Mouse (Mus musculus) stomach, embryonic 15.5 days (tissue): ENCODE results near the gene Med13l. TPM values are rescaled to one million over a fixed set of nuclear protein-coding genes. Genes with fewer than 3 reads are reported as not detected.

Source experiments
- ATAC-seq: fragments of 200-750 bp; cut with Nextera tagmentation; 2 replicates; pipeline ENCODE4 v1.8.0; 2017; ENCODE audit warnings: low read depth, moderate number of reproducible peaks, moderate TSS enrichment; ENCODE audit not compliant: insufficient read depth, low FRiP score
- H3K27ac ChIP-seq: fragments of 300-500 bp; sonication (generic); 2 replicates; pipeline ENCODE4 v1.5.1; 2015; ENCODE audit warnings: mild to moderate bottlenecking, inconsistent platforms
- H3K27me3 ChIP-seq: fragments of 300-500 bp; sonication (generic); replicated peaks from 2 replicates; pipeline ENCODE4 v1.6.1; 2015; ENCODE audit warnings: inconsistent platforms
- H3K36me3 ChIP-seq: fragments of 300-500 bp; sonication (generic); 2 replicates; pipeline ENCODE4 v1.6.1; 2015; ENCODE audit warnings: inconsistent platforms
- H3K4me1 ChIP-seq: fragments of 300-500 bp; sonication (generic); 2 replicates; pipeline ENCODE4 v1.6.1; 2015; ENCODE audit warnings: inconsistent platforms
- H3K4me2 ChIP-seq: fragments of 300-500 bp; sonication (generic); 2 replicates; pipeline ENCODE4 v1.6.1; 2015; ENCODE audit warnings: mild to moderate bottlenecking, inconsistent platforms
- H3K4me3 ChIP-seq: fragments of 300-500 bp; sonication (generic); replicated peaks from 2 replicates; pipeline ENCODE4 v1.5.1; 2015; ENCODE audit warnings: inconsistent platforms
- H3K9ac ChIP-seq: fragments of 300-500 bp; sonication (generic); 2 replicates; pipeline ENCODE4 v1.6.1; 2015; ENCODE audit warnings: inconsistent platforms
- H3K9me3 ChIP-seq: fragments of 300-500 bp; sonication (generic); 2 replicates; pipeline ENCODE4 v1.6.1; 2016; ENCODE audit warnings: inconsistent platforms
- WGBS: fragments of 180-500 bp; shearing (Covaris S2); methylation state at CpG from one replicate; pipeline ENCODE4 v1.1.7; 2015; 5-methylcytosine and 5-hydroxymethylcytosine counted together
- polyA plus RNA-seq: library from polyadenylated mRNA; unstranded; fragments of >200 nt; fragmentation: Nextera tagmentation; extraction: Ambion mirVana; gene quantifications from 2 replicates; pipeline ENCODE4 v1.2.1, GENCODE M21; 2015

Gene Med13l
- polyA plus RNA-seq, 1 experiment from 2014 or later: 11.5 TPM

DNA sequence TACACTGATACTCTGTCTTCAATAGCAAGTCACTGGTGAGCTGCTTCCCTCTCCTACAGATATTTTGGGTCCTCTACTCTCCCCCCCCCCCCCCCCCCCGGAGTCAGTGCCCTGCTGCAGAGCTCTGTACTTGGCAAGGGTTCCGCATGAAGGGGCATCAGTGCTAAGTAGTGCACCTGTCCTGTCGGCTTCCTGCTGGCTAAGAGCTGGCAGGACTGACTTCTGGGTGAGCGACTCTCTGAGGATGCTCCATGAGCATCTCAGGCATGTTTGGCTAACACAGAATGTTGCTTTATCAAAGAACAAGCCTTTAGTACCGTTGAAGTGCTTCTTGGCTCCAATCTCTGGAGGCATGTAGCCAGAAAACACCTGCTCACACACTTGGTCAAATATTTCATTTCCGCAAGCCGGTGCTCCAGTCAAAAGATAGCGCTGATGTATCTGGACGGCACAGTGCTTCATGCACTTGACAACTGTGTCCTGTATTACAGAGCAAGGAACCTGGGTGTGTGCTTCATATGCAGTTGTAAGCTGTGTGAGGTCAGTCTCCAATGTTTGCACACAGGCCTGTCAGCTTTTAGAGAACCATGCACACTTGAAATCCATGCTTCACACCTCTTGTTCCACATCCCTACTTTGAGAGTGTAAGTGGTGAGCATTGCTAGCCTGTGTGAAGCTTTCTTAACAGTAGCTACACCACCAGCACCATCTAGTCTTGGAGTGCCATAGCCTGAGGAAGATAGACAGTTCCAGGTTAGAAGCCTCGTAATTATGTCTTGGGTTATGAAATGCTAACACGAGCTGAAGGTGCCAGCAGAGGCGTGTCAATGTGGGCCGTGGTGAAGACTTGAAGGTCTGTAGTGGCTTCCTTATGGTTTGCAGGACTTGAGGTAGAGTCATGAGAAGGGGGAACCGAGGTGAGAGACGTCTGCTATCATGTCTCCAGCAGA is 128.7 kb downstream of the Med13l start:
- 69% methylated on average over 14 of the region's 15 CpGs for WGBS
- H3K27me3 ChIP-seq: no peaks in the 10 kb centered on the region
- no peak overlapping the region for H3K27ac ChIP-seq
- ATAC-seq: no peak
- H3K4me3 ChIP-seq: no peak overlapping the region
- H3K9me3 ChIP-seq: no peaks in the 10 kb centered on the region
- H3K4me1 ChIP-seq: peaks cover 16% of the 10 kb centered on the region; the same call in 1 of the 2 replicates
- no peaks in the 10 kb centered on the region for H3K36me3 ChIP-seq
- no peak overlapping the region for H3K9ac ChIP-seq
- H3K4me2 ChIP-seq: no peak overlapping the region

DNA sequence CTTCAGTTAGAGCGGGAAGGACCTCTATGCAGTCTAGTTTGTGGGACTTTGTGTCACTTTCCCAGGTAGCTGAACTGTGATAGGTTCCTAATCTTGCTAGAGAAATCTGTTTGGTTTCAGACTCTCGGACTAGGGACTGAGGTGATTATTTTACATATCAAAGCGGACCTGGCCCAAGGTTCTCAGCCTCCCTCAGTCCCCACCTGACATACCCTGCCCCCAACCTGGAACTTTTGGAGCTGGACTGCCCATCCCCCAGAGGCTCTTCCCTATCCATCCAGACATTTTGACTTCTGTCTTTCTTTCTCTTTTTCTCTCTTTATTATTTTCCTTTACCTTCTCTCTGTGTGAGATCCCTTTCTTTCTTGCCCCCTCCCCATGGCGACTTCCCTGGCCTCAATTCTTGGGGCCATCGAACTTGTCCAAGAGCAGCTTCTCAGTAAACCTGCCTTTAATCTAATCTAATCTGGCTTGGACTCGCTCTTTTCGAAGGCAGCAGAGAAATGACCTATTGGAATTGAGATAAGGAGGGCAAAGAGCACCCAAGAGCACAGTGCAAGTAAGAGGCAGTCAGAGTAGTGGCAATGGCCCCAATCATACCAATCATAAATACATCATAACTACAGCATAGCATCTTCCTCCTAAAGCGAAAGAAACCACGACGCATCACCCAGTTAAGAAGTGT is 130.7 kb downstream of the Med13l start:
- H3K27me3 ChIP-seq: no peaks in the 10 kb centered on the region
- no peaks in the 10 kb centered on the region for H3K36me3 ChIP-seq
- H3K9me3 ChIP-seq: no peaks in the 10 kb centered on the region
- H3K27ac ChIP-seq: no peak overlapping the region
- no peak overlapping the region for H3K4me2 ChIP-seq
- H3K4me3 ChIP-seq: no peak overlapping the region
- peaks cover 23% of the 10 kb centered on the region; the same call in 1 of the 2 replicates for H3K4me1 ChIP-seq
- no peak overlapping the region for H3K9ac ChIP-seq
- no peak for ATAC-seq
- WGBS: 76% methylated on average over 10 of the region's 10 CpGs

- H3K4me1 ChIP-seq: peaks cover 23% of the 10 kb centered on the region; the same call in 1 of the 2 replicates
- H3K27me3 ChIP-seq: no peaks in the 10 kb centered on the region
- 64% methylated on average over 7 of the region's 7 CpGs for WGBS
- no peak overlapping the region for H3K27ac ChIP-seq
- no peaks in the 10 kb centered on the region for H3K36me3 ChIP-seq
- no peaks in the 10 kb centered on the region for H3K9me3 ChIP-seq
- no peak for ATAC-seq
- H3K4me3 ChIP-seq: no peak overlapping the region
- no peak overlapping the region for H3K4me2 ChIP-seq
- no peak overlapping the region for H3K9ac ChIP-seq
These were observed 131.2 kb downstream of the Med13l start for GRCm38 (mm10) chr5:118691710-118692040.

DNA sequence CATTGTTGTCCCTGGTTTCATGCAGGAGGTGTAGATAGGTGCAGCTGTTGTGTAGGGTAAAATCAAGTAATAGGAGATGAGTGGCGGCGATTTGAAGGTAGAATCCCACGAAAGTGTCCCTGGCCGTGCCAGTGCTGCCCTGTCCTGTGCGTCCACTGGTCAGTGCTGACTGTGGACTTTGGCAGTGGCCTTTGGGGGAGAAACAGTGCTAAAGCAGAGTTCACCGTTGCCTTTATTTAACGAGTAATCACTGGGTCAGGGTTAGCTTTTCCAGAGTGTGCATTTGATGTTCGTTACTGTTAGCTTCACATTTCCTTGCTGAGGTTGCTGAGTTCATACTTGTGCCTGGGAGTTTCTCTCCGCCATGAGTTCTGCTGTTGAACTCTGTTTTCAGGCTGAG is 133.5 kb downstream of the Med13l start:
- H3K4me3 ChIP-seq: no peak overlapping the region
- WGBS: 86% methylated on average over 9 of the region's 9 CpGs
- H3K27ac ChIP-seq: no peak overlapping the region
- ATAC-seq: no peak
- H3K36me3 ChIP-seq: no peaks in the 10 kb centered on the region
- no peak overlapping the region for H3K9ac ChIP-seq
- no peak overlapping the region for H3K4me2 ChIP-seq
- no peaks in the 10 kb centered on the region for H3K27me3 ChIP-seq
- H3K4me1 ChIP-seq: 0 out of 2 replicates have a peak, but pooled peaks cover 17% of the 10 kb centered on the region
- no peaks in the 10 kb centered on the region for H3K9me3 ChIP-seq

DNA sequence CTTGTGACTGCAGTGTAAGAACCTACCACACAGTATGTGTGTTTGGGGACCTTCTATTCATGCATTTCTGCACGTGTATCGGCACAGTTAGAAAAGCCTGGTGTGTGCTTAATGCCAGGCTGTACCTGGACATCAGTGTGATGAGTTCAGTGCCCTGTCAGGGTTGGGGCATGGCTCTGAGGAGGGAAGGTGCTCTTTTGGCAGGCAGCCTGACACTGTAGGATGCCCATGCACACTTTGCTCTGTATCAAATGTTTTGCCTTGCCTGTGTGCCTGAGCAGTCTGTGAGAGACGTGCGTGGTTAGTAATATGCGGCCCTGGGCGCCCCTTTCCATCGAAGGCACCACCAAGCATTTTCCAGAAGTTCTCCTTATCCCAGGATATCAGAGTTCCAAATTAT is 136.6 kb downstream of the Med13l start:
- ATAC-seq: no peak
- Histone ChIP-seq H3K9ac (no peak overlapping the region), H3K36me3 (no peaks in the 10 kb centered on the region), H3K27ac (no peak overlapping the region), H3K4me1 (0 out of 2 replicates have a peak, but pooled peaks cover 20% of the 10 kb centered on the region), H3K9me3 (no peaks in the 10 kb centered on the region), H3K4me2 (no peak overlapping the region), H3K27me3 (no peaks in the 10 kb centered on the region), H3K4me3 (no peak overlapping the region)
- 87% methylated on average over 7 of the region's 7 CpGs for WGBS

GRCm38 (mm10) chr5:118700978-118701377 is 140.5 kb downstream of the Med13l start:
- 81% methylated on average over 4 of the region's 4 CpGs for WGBS
- no peak for ATAC-seq

DNA sequence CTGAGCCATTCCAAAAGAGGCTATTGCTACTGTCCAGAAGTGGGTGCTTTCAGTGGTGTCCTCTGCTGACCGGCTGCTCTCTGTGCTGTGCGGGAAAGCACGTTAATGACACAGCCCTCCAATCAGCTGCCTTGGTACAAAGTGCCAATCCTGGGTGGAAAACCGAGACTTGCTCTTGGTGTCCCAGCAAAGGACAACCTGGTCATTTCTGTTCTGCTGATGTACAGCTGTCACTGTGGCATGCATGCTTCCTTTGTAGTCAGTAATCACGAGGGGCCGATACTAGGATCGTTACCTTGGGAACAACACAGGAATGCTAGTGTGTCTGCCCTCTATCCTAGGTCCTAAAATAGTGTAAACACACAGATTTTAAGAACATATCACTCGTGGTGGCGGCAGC is 142.2 kb downstream of the Med13l start:
- Histone ChIP-seq H3K27ac (no peak overlapping the region), H3K9me3 (no peaks in the 10 kb centered on the region), H3K27me3 (no peaks in the 10 kb centered on the region), H3K4me3 (no peak overlapping the region), H3K4me2 (no peak overlapping the region), H3K36me3 (no peaks in the 10 kb centered on the region), H3K4me1 (peaks cover 18% of the 10 kb centered on the region; the same call in 1 of the 2 replicates), H3K9ac (no peak overlapping the region)
- 35% methylated on average over 9 of the region's 9 CpGs for WGBS
- no peak for ATAC-seq

More at GRCm38 (mm10) chr5:118700978-118701377, 140.5 kb downstream of the Med13l start:
- peaks cover 23% of the 10 kb centered on the region; the same call in 1 of the 2 replicates for H3K4me1 ChIP-seq
- H3K27ac ChIP-seq: no peak overlapping the region
- H3K36me3 ChIP-seq: no peaks in the 10 kb centered on the region
- no peak overlapping the region for H3K4me3 ChIP-seq
- H3K9me3 ChIP-seq: no peaks in the 10 kb centered on the region
- H3K27me3 ChIP-seq: no peaks in the 10 kb centered on the region
- no peak overlapping the region for H3K4me2 ChIP-seq
- H3K9ac ChIP-seq: no peak overlapping the region

GRCm38 (mm10) chr5:118704148-118704547 is 143.7 kb downstream of the Med13l start:
- H3K9ac ChIP-seq: no peak overlapping the region
- no peaks in the 10 kb centered on the region for H3K27me3 ChIP-seq
- 88% methylated on average over 3 of the region's 3 CpGs for WGBS
- H3K9me3 ChIP-seq: no peaks in the 10 kb centered on the region
- H3K27ac ChIP-seq: no peak overlapping the region
- H3K4me1 ChIP-seq: peaks cover 25% of the 10 kb centered on the region
- H3K36me3 ChIP-seq: no peaks in the 10 kb centered on the region
- H3K4me3 ChIP-seq: no peak overlapping the region
- ATAC-seq: no peak
- no peak overlapping the region for H3K4me2 ChIP-seq

GRCm38 (mm10) chr5:118704960-118705359 is 144.5 kb downstream of the Med13l start:
- ATAC-seq: no peak
- H3K4me1 ChIP-seq: peaks cover 31% of the 10 kb centered on the region
- no peak overlapping the region for H3K4me3 ChIP-seq
- no peaks in the 10 kb centered on the region for H3K36me3 ChIP-seq
- WGBS: 83% methylated on average over 9 of the region's 9 CpGs
- no peaks in the 10 kb centered on the region for H3K9me3 ChIP-seq
- no peak overlapping the region for H3K4me2 ChIP-seq
- H3K27me3 ChIP-seq: no peaks in the 10 kb centered on the region
- H3K27ac ChIP-seq: no peak overlapping the region
- H3K9ac ChIP-seq: no peak overlapping the region

GRCm38 (mm10) chr5:118706009-118706408 is 145.5 kb downstream of the Med13l start:
- WGBS: 70% methylated on average over 6 of the region's 6 CpGs
- Histone ChIP-seq H3K4me3 (no peak overlapping the region), H3K27me3 (no peaks in the 10 kb centered on the region), H3K36me3 (no peaks in the 10 kb centered on the region), H3K27ac (no peak overlapping the region), H3K9me3 (no peaks in the 10 kb centered on the region), H3K4me2 (no peak overlapping the region), H3K4me1 (peaks cover 32% of the 10 kb centered on the region), H3K9ac (no peak overlapping the region)
- no peak for ATAC-seq

DNA sequence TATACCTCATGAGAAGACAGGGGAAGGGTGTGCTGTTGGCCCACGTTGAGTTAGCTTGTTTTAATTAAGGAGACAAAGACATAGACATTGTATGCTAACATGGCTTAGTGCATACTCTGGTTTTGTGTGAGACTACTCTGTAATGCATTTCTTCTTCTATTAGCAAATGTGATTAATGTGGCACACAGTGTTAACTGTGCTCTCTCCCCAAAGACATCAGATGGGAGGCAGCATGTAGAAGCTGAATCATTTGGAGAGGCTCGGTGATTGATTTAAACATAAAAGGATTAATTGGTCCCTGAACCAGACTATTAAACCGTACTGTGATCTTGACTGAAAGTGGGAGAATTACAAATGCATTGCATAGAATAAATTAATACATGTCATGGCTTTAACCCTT is 145.9 kb downstream of the Med13l start:
- no peak for ATAC-seq

GRCm38 (mm10) chr5:118707501-118707900 is 147.0 kb downstream of the Med13l start:
- Histone ChIP-seq H3K4me2 (no peak overlapping the region), H3K9ac (no peak overlapping the region), H3K9me3 (no peaks in the 10 kb centered on the region), H3K4me1 (peaks cover 26% of the 10 kb centered on the region), H3K36me3 (no peaks in the 10 kb centered on the region), H3K27ac (no peak overlapping the region), H3K27me3 (no peaks in the 10 kb centered on the region), H3K4me3 (no peak overlapping the region)
- WGBS: 75% methylated on average over 5 of the region's 5 CpGs
- ATAC-seq: no peak

More for the DNA sequence above, 145.9 kb downstream of the Med13l start:
- WGBS: 46% methylated on average over 3 of the region's 3 CpGs
- no peak overlapping the region for H3K4me2 ChIP-seq
- no peaks in the 10 kb centered on the region for H3K27me3 ChIP-seq
- H3K9ac ChIP-seq: no peak overlapping the region
- no peaks in the 10 kb centered on the region for H3K9me3 ChIP-seq
- no peak overlapping the region for H3K4me3 ChIP-seq
- peaks cover 29% of the 10 kb centered on the region for H3K4me1 ChIP-seq
- H3K27ac ChIP-seq: no peak overlapping the region
- H3K36me3 ChIP-seq: no peaks in the 10 kb centered on the region
